Mouse (Mus musculus) midbrain, embryonic 13.5 days (tissue): ENCODE data around the gene Defb42. TPM values are rescaled to one million over a fixed set of nuclear protein-coding genes. Genes with fewer than 3 reads are reported as not detected.

Experiments
- ATAC-seq: fragments of 200-750 bp; cut with Nextera tagmentation; 2 replicates; pipeline ENCODE4 v1.8.0; 2017; ENCODE audit warnings: mild to moderate bottlenecking, moderate TSS enrichment, moderate library complexity
- H3K27ac ChIP-seq: fragments of 300-500 bp; sonication (generic); 2 replicates; pipeline ENCODE4 v1.5.1; 2015; ENCODE audit warnings: inconsistent platforms, mild to moderate bottlenecking, moderate library complexity
- H3K27me3 ChIP-seq: fragments of 300-500 bp; sonication (generic); 2 replicates; pipeline ENCODE4 v1.6.1; 2015; ENCODE audit warnings: mild to moderate bottlenecking, inconsistent platforms
- H3K36me3 ChIP-seq: fragments of 300-500 bp; sonication (generic); 2 replicates; pipeline ENCODE4 v1.6.1; 2015; ENCODE audit warnings: mild to moderate bottlenecking, inconsistent platforms
- H3K4me1 ChIP-seq: fragments of 300-500 bp; sonication (generic); replicated peaks from 2 replicates; pipeline ENCODE4 v1.6.1; 2015; ENCODE audit warnings: inconsistent platforms
- H3K4me2 ChIP-seq: fragments of 300-500 bp; sonication (generic); replicated peaks from 2 replicates; pipeline ENCODE4 v1.6.1; 2015; ENCODE audit warnings: moderate library complexity, mild to moderate bottlenecking, inconsistent platforms
- H3K4me3 ChIP-seq: fragments of 300-500 bp; sonication (generic); replicated peaks from 2 replicates; pipeline ENCODE4 v1.5.1; 2015; ENCODE audit warnings: mild to moderate bottlenecking, inconsistent platforms
- H3K9ac ChIP-seq: fragments of 300-500 bp; sonication (generic); replicated peaks from 2 replicates; pipeline ENCODE4 v1.6.1; 2015; ENCODE audit warnings: mild to moderate bottlenecking, inconsistent platforms
- H3K9me3 ChIP-seq: fragments of 300-500 bp; sonication (generic); 2 replicates; pipeline ENCODE4 v1.6.1; 2016; ENCODE audit warnings: mild to moderate bottlenecking, inconsistent platforms
- WGBS: fragments of 180-500 bp; shearing (Covaris S2); methylation state at CpG from one replicate; pipeline ENCODE4 v1.1.7; 2015; 5-methylcytosine and 5-hydroxymethylcytosine counted together
- polyA plus RNA-seq: library from polyadenylated mRNA; unstranded; fragments of >200 nt; fragmentation: Nextera tagmentation; extraction: Ambion mirVana; gene quantifications from 2 replicates; pipeline ENCODE4 v1.2.1, GENCODE M21; 2015

Defb42 gene
- not detected in 2 replicates for polyA plus RNA-seq

DNA sequence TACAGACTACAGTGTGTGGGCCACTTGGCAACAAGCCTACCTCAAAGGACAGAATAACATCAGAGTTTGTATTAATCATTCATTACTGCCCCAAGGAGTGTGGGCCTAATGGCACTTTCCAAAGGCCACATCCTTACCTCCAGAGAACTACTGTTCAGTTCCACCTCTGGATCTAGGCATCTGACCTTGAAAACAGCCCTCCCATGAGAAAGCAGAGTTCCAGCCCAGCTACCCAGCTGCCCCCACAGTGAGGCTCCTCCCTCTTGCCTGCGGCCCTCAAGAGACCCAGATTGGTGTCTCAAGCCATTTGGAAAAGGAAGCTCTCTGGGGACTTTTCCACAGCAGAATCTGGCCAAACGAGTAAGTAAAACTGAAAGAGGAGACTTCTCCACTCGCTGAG lies at the start of gene Defb42:
Gene Defb42 (plus strand): TSS at position 301 of the 400 bp plus-strand sequence.
- H3K9me3 ChIP-seq = no peaks in the 10 kb centered on the region
- no peaks in the 10 kb centered on the region for H3K4me1 ChIP-seq
- no peak within 1 kb of the TSS for H3K9ac ChIP-seq
- no peaks in the 10 kb centered on the region for H3K27me3 ChIP-seq
- no peak within 1 kb of the TSS for H3K4me2 ChIP-seq
- ATAC-seq = no peak
- no peak within 1 kb of the TSS for H3K4me3 ChIP-seq
- no peak within 1 kb of the TSS for H3K27ac ChIP-seq
- WGBS = 82% methylated on average over 3 of the region's 3 CpGs
- no peaks in the 10 kb centered on the region for H3K36me3 ChIP-seq

DNA sequence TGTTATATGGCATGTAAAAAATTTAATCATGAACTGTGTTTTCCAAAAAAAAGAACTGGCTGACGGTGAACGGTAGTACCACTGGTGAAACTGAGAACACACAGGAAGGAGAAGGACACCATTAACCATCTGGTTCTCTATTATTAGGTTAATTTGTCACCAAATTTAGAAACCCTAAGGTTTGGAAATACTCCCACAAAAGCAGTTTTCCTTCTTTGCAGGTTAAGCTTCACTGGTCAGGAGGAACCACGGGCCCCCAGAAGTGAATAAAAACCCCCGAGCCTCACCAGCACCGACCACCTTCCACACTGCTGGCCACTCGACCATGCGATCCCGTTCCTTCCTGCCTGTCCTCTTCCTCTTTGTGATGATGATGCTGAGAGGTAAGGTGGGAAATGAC lies 49.0 kb upstream of the Defb42 start, which contains the start of gene Defb47:
Gene Defb47 (plus strand): TSS at position 301 of the 400 bp plus-strand sequence.
- no peaks in the 10 kb centered on the region for H3K4me1 ChIP-seq
- no peak within 1 kb of the TSS for H3K4me3 ChIP-seq
- H3K9ac ChIP-seq = no peak within 1 kb of the TSS
- no peak for ATAC-seq
- no peaks in the 10 kb centered on the region for H3K27me3 ChIP-seq
- 78% methylated on average over 8 of the region's 8 CpGs for WGBS
- H3K27ac ChIP-seq = no peak within 1 kb of the TSS
- no peak within 1 kb of the TSS for H3K4me2 ChIP-seq
- no peaks in the 10 kb centered on the region for H3K9me3 ChIP-seq
- H3K36me3 ChIP-seq = no peaks in the 10 kb centered on the region

DNA sequence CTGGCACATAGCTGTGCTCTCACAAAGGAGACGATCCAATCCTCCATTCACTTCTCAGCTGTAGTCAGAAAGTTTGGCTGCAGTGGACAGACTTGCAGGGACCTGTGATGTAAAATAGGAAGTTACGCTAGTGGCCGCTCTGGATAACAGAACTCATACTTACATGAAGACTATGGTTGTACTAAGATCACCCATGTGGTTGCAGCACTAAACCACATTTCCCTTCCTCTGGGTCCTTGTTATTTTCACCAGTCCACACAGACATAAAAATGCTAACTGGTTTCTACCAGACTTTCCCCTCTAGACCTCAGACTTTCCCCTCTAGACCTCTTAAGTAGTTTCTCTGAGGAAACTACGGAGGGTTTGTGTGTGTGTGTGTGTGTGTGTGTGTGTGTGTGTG lies 47.8 kb upstream of the Defb42 start:
- H3K27me3 ChIP-seq = no peaks in the 10 kb centered on the region
- no peaks in the 10 kb centered on the region for H3K9me3 ChIP-seq
- WGBS = 90% methylated on average over 4 of the region's 4 CpGs
- ATAC-seq = no peak
- H3K9ac ChIP-seq = no peak overlapping the region
- H3K36me3 ChIP-seq = no peaks in the 10 kb centered on the region
- no peak overlapping the region for H3K27ac ChIP-seq
- no peak overlapping the region for H3K4me3 ChIP-seq
- no peaks in the 10 kb centered on the region for H3K4me1 ChIP-seq
- no peak overlapping the region for H3K4me2 ChIP-seq

DNA sequence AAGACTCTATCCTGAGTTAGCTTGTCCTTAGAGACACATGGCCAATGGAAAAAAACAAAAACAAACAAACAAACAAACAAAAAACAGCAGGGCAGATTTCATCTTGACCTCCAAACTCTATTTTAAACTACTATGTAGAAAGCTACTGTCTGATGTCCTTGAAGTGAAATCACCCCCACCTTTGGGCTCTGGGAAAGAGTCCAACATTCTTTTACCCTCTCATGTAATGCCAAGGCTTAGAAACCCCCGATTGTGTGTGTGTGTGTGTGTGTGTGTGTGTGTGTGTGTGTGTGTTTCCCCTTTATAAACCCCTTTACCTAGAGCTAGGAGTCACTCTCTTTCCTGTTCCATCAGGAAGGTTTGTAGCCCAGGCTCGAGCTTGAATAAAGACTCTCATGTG lies 44.2 kb upstream of the Defb42 start:
- Histone ChIP-seq H3K27ac (no peak overlapping the region), H3K9me3 (no peaks in the 10 kb centered on the region), H3K4me1 (no peaks in the 10 kb centered on the region), H3K9ac (no peak overlapping the region), H3K36me3 (no peaks in the 10 kb centered on the region), H3K27me3 (no peaks in the 10 kb centered on the region), H3K4me3 (no peak overlapping the region), H3K4me2 (no peak overlapping the region)
- 87% methylated on average over 2 of the region's 2 CpGs for WGBS
- no peak for ATAC-seq

DNA sequence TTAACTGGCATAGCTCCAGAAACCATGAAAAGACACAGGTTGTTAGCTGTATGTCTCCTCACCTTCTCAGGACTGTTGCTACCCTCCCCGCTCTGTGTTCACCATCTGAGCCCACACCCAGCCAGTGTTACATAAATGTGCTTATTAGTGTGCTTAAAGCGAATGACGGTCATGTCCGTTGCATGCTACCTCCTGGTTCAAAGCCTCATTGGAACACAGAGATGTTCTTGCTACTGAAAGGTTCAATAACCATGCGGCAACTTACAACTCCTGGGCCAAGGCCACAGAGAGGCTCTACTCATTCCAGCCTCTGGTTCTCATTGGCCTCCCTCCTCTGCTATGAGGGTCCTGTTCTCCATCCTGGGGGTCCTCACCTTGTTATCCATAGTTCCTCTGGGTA lies 35.3 kb upstream of the Defb42 start, which contains the start of gene Defb43:
Gene Defb43 (plus strand): TSS at position 301 of the 400 bp plus-strand sequence.
- H3K27ac ChIP-seq = no peak within 1 kb of the TSS

DNA sequence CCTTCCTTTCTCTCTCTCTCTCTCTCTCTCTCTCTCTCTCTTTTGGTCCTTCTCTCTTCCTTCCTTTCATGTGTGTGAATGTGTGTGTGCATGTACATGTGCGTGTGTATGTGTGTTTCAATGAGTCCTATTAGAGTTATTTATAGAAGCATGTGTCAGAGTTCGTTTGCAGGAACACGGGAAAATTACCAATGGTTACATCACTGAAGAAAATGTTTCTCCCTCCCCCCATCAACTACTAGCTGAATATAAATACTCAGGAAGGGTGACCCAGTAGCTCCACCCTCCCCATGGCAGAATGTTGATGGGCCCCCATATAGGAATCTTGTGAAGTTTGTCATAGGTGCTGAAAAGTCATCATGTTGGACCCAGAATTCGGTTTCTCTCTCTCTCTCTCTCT lies 33.7 kb upstream of the Defb42 start:
- 85% methylated on average over 4 of the region's 4 CpGs for WGBS

More for the DNA sequence above, 35.3 kb upstream of the Defb42 start, which contains the start of gene Defb43:
- Histone ChIP-seq H3K9ac (no peak within 1 kb of the TSS), H3K9me3 (peaks cover 3% of the 10 kb centered on the region; the same call in 1 of the 2 replicates), H3K4me3 (no peak within 1 kb of the TSS), H3K36me3 (no peaks in the 10 kb centered on the region), H3K4me1 (no peaks in the 10 kb centered on the region), H3K4me2 (no peak within 1 kb of the TSS), H3K27me3 (no peaks in the 10 kb centered on the region)
- no peak for ATAC-seq
- WGBS = 93% methylated on average over 5 of the region's 5 CpGs

DNA sequence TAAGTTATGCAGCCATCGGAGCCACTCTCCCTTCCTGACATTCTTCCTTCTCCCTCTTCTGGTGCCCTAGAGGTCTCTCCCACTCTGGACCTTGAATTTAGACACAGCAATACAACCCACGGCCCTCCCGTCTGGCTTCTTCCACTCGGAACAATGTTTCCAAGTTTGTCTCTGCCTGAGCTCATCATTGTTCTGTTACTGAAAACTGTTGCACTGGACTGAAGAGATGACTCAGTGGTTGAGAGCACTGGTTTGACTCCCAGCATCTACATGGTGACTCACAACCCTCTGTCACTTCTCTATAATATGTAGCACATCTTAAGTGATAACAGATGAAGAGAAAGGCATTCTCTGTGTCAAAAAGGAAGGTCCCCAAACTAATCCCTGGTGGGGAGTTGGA lies 32.1 kb upstream of the Defb42 start:
- 86% methylated on average over 4 of the region's 4 CpGs for WGBS
- Histone ChIP-seq H3K36me3 (no peaks in the 10 kb centered on the region), H3K4me3 (no peak overlapping the region), H3K4me2 (no peak overlapping the region), H3K9ac (no peak overlapping the region), H3K9me3 (peaks cover 3% of the 10 kb centered on the region; the same call in 1 of the 2 replicates), H3K27ac (no peak overlapping the region), H3K27me3 (no peaks in the 10 kb centered on the region), H3K4me1 (no peaks in the 10 kb centered on the region)
- no peak for ATAC-seq

More for the DNA sequence above, 33.7 kb upstream of the Defb42 start:
- Histone ChIP-seq H3K27me3 (no peaks in the 10 kb centered on the region), H3K4me3 (no peak overlapping the region), H3K4me2 (no peak overlapping the region), H3K4me1 (no peaks in the 10 kb centered on the region), H3K9me3 (peaks cover 3% of the 10 kb centered on the region; the same call in 1 of the 2 replicates), H3K9ac (no peak overlapping the region), H3K36me3 (no peaks in the 10 kb centered on the region), H3K27ac (no peak overlapping the region)
- no peak for ATAC-seq

DNA sequence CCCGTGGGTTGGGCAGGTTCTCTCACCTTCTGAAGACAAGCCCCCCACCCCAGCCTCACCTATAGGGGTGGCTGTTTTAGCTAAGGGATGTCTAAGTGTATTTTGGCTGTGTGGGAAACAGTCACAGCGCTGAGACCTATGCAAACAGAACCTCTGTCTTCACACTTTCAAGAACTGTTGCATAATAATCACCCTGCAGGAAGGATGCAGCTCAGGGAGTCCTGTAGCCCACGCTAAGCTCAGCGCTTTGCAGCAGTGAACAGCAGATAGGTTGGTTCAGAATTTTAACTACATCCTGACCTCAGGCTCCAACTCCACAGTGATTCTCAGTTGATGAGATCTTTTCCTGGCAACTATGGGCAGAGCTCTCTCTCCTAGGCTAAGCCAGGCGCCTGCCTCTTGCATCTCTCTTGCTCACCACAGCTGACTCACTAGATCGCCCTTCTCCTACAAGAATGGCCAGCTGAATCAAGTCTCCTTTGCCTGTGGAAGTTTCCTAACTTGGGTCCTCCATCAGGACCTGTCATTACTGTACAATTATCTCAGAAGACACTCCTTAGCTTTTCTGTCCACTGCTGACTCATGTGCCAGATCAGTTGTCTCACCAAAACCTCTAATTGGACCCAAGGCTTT lies 26.2 kb upstream of the Defb42 start:
- Histone ChIP-seq H3K27me3 (no peaks in the 10 kb centered on the region), H3K4me3 (no peak overlapping the region), H3K9ac (no peak overlapping the region), H3K9me3 (no peaks in the 10 kb centered on the region), H3K4me1 (no peaks in the 10 kb centered on the region), H3K27ac (no peak overlapping the region), H3K36me3 (no peaks in the 10 kb centered on the region), H3K4me2 (no peak overlapping the region)
- 57% methylated on average over 6 of the region's 6 CpGs for WGBS
- no peak for ATAC-seq

DNA sequence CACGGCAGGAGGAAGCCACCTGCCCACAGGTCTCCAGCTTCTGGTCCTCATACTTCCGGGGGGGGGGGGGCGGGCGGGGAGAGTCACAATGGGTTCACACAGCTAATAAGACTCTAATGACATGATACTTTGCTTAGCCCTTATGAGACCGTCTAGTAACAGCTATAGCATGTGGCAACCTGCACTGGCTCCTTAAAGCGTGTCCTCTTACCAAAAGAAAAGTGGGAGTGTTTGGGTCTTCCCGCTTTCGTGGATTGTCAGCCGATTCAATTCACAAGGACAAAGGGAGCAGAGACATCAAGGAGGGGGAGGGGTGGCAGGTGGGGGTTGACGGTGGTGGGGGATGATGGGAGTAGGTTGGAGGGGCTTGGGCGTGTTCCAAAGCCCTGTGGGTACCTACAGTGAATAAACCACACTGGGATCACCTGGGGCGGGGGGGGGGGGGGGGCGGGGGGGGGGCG lies 3.1 kb downstream of the Defb42 start, which contains the start of gene Defb30:
Gene Defb30 (minus strand): TSS at position 51 of the 461 bp plus-strand sequence.
- no peaks in the 10 kb centered on the region for H3K9me3 ChIP-seq
- H3K4me1 ChIP-seq = no peaks in the 10 kb centered on the region
- H3K27ac ChIP-seq = no peak within 1 kb of the TSS
- H3K9ac ChIP-seq = no peak within 1 kb of the TSS
- H3K36me3 ChIP-seq = no peaks in the 10 kb centered on the region
- ATAC-seq = no peak
- no peak within 1 kb of the TSS for H3K4me3 ChIP-seq
- WGBS = 65% methylated on average over 12 of the region's 14 CpGs
- H3K4me2 ChIP-seq = no peak within 1 kb of the TSS
- no peaks in the 10 kb centered on the region for H3K27me3 ChIP-seq

DNA sequence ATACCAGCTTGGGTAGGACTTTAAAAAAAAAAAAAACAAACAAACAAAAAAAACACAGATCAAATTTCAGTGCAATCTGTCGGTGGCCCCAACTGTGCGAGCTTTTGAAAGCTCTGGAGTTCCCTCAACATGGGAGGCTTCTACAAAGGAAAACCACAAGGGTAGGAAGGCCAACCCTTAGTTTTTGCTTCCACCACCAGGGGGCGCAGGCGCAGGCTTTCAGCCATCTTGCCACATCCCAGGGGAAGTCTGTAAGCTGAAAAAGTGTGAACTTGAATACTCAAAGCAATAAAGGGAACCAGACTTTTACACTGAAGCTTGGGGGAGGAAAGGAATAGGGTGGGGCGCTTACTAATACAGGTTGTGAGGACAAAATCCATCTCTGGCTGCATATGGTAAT lies 4.0 kb downstream of the Defb42 start:
- Histone ChIP-seq H3K36me3 (no peaks in the 10 kb centered on the region), H3K4me3 (no peak overlapping the region), H3K27ac (no peak overlapping the region), H3K27me3 (no peaks in the 10 kb centered on the region), H3K4me2 (no peak overlapping the region), H3K4me1 (no peaks in the 10 kb centered on the region), H3K9ac (no peak overlapping the region), H3K9me3 (no peaks in the 10 kb centered on the region)
- no peak for ATAC-seq
- WGBS = 42% methylated on average over 5 of the region's 5 CpGs

DNA sequence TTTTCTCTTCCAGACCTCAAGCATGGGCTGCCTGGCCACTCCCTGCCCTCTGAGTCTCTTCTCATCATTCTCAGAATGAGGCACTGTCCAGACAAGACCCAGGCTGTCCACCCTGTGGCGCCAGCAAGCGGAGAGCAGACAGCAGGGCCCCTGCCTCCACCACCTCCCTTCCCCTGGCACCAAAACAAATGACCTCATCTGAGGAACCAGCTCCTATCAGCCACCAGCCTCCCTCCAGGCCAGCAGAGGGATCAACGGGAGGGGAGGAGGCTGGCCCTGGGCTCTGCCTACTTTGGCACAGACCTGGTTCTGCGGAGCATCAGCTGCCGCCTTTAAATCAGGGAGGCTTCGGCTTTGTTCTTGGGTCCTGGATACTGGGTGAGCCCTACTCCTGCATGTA lies 7.9 kb downstream of the Defb42 start:
- no peak overlapping the region for H3K9ac ChIP-seq
- ATAC-seq = peak; percentile 45; the same call in 1 of the 2 replicates
- H3K27me3 ChIP-seq = no peaks in the 10 kb centered on the region
- H3K4me1 ChIP-seq = no peaks in the 10 kb centered on the region
- no peaks in the 10 kb centered on the region for H3K9me3 ChIP-seq
- H3K27ac ChIP-seq = no peak overlapping the region
- WGBS = 44% methylated on average over 6 of the region's 6 CpGs
- H3K4me3 ChIP-seq = no peak overlapping the region
- H3K4me2 ChIP-seq = no peak overlapping the region
- no peaks in the 10 kb centered on the region for H3K36me3 ChIP-seq

DNA sequence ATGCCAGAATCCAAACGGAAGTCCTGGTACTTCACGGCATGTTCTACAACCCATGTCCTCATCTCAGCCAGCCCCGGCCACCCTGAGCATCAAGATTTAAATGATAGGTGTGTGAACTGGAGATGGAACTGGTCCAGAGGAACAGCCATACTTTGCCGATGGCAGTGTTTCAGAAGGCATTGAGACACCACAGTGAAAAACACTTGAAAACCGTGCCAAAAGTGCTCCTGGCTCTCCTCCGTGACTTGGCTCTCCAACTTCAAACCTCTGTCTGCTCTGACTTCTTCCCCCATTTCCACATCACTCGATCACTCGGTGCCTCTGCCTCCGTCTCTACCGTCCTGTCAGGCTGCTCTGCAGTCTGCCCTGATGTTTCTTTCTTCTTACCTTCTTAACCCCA lies 13.6 kb downstream of the Defb42 start:
- 92% methylated on average over 10 of the region's 10 CpGs for WGBS
- no peak overlapping the region for H3K4me2 ChIP-seq
- no peak for ATAC-seq
- H3K27ac ChIP-seq = no peak overlapping the region
- no peaks in the 10 kb centered on the region for H3K27me3 ChIP-seq
- H3K4me1 ChIP-seq = no peaks in the 10 kb centered on the region
- H3K4me3 ChIP-seq = no peak overlapping the region
- H3K9me3 ChIP-seq = no peaks in the 10 kb centered on the region
- no peak overlapping the region for H3K9ac ChIP-seq
- H3K36me3 ChIP-seq = no peaks in the 10 kb centered on the region
